Mouse (Mus musculus): ENCODE results near the gene Inpp5a. TPM values are rescaled to one million over a fixed set of nuclear protein-coding genes. Genes with fewer than 3 reads are reported as not detected.
A peak's percentile ranks its signal among the peaks of the same experiment; 100 is the strongest.

Gene Inpp5a
- total and polyA plus RNA-seq, 2 experiments from 2014 or later, result 15.1 to 21.2 TPM

DNA sequence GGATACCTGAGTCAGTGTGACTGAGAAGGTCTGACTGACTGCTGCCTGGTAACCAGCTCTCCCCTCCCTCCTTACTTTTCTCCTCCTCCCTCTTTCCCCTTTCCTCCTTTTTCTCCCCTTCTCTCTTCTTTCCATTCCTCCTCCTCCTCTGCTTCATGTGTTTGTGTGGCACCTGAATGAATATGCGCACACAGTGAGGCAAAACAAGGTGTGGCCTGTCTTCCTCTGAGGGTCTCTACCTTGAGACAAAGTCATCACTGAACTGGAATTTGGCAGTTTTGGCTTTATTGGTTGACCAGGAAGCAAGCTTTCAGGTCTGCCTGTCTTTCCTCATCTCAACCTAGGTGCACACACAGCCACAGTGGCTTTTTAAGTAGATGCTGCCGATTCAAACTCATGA lies 147.9 kb downstream of the Inpp5a start:
- Histone ChIP-seq H3K9me3 (ENCODE audit: low read length) (no peaks in the 10 kb centered on the region), H3K4me1 (ENCODE audit: insufficient read depth, low read length) (no peaks in the 10 kb centered on the region), H3K4me3 (ENCODE audit: low read depth, low read length) (no peak overlapping the region), H3K4me2 (ENCODE audit: low read depth, low read length, poor library complexity, severe bottlenecking) (no peak overlapping the region), H3K9ac (replicated peaks; ENCODE audit: low read length, poor library complexity, severe bottlenecking) (no peak overlapping the region), H3K36me3 (ENCODE audit: insufficient read depth, low read length) (0 out of 2 replicates have a peak, but pooled peaks cover 5% of the 10 kb centered on the region), H3K27ac (ENCODE audit: low read depth, low read length) (no peak overlapping the region), H3K27me3 (ENCODE audit: insufficient read depth, low read length) (peaks cover 23% of the 10 kb centered on the region)
- 95% methylated on average over 2 of the region's 2 CpGs for WGBS
- no peak for TF ChIP-seq CTCF (IDR thresholded peaks at IDR 0.05)
- DNase-seq (ENCODE audit: low spot score), result no peak
- ATAC-seq (ENCODE audit: low FRiP score), result no peak

DNA sequence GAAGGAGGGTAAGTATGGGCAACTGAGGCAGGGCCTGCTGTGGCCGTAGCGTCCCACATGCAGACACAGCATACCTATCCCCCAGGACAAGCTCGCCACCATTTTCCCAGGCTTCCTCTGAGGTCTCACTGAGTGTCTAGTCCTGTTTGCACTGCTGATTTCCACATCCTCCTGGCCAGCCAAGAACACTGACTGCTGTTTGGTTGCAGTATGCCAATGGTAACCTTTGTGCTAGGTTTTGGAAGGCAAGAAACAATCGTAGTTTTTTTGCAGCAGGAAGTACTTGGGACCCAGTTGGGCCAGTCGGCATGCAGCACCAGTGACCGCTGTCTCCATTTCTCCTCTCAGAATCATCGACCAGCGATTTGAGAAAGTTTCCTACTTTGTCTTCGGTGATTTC lies 148.9 kb downstream of the Inpp5a start:
- ATAC-seq (ENCODE audit: low FRiP score), result no peak
- H3K27me3 ChIP-seq (ENCODE audit: insufficient read depth, low read length), result peaks cover 23% of the 10 kb centered on the region

DNA sequence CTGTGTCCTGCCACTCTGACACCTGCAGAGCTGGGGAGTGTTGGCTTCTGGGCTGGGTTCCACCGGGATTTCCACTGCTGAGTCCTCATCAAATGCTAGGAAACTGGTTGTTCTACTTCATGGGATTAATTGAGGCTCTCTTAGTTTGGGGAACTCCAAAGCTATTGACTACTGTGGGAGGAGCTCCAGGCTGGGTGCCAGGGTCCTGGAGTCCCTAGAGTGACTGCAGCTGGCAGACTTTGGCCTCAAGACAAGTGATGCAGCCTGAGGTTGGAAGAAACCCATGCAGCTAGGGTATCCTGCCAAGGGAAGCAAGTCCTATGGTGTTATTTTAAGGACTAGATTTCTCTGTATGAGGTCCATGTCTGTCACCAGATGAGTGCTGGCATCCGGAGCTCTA lies 149.6 kb downstream of the Inpp5a start:
- Histone ChIP-seq H3K9ac (replicated peaks; ENCODE audit: low read length, poor library complexity, severe bottlenecking) (no peak overlapping the region), H3K27me3 (ENCODE audit: insufficient read depth, low read length) (peaks cover 23% of the 10 kb centered on the region), H3K4me1 (ENCODE audit: insufficient read depth, low read length) (no peaks in the 10 kb centered on the region), H3K4me3 (ENCODE audit: low read depth, low read length) (no peak overlapping the region), H3K4me2 (ENCODE audit: low read depth, low read length, poor library complexity, severe bottlenecking) (no peak overlapping the region), H3K36me3 (ENCODE audit: insufficient read depth, low read length) (0 out of 2 replicates have a peak, but pooled peaks cover 2% of the 10 kb centered on the region), H3K27ac (ENCODE audit: low read depth, low read length) (no peak overlapping the region), H3K9me3 (ENCODE audit: low read length) (no peaks in the 10 kb centered on the region)
- DNase-seq (ENCODE audit: low spot score) (peak; percentile 29), ATAC-seq (ENCODE audit: low FRiP score) (no peak)
- TF ChIP-seq CTCF (IDR thresholded peaks at IDR 0.05), result no peak
- 84% methylated on average over 2 of the region's 2 CpGs for WGBS

More for the DNA sequence above, 148.9 kb downstream of the Inpp5a start:
- no peak overlapping the region for H3K9ac ChIP-seq (replicated peaks; ENCODE audit: low read length, poor library complexity, severe bottlenecking)
- H3K27ac ChIP-seq (ENCODE audit: low read depth, low read length), result no peak overlapping the region
- TF ChIP-seq CTCF (IDR thresholded peaks at IDR 0.05), result no peak
- H3K36me3 ChIP-seq (ENCODE audit: insufficient read depth, low read length), result 0 out of 2 replicates have a peak, but pooled peaks cover 4% of the 10 kb centered on the region
- H3K4me1 ChIP-seq (ENCODE audit: insufficient read depth, low read length), result no peaks in the 10 kb centered on the region
- 93% methylated on average over 9 of the region's 9 CpGs for WGBS
- H3K4me2 ChIP-seq (ENCODE audit: low read depth, low read length, poor library complexity, severe bottlenecking), result no peak overlapping the region
- H3K9me3 ChIP-seq (ENCODE audit: low read length), result no peaks in the 10 kb centered on the region
- no peak for DNase-seq (ENCODE audit: low spot score)
- no peak overlapping the region for H3K4me3 ChIP-seq (ENCODE audit: low read depth, low read length)

DNA sequence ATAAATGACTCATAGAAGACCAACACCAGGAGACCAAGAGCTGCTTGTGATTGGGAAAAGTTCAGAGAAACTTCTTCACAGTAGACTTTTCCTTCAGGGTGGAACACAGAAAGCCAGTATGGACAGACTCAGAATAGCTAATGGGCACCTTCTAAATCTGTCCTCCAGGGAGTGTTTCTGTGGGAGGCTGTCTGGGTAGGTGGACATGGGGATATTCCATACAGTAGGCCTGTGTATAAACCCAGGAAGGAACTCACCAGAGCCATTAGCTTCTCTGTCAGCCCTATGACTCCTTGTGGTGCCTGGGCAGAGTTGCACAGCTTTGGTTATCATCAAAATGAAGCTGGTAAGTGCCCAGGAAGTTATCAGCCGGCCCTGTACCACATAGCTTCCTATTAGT lies 151.7 kb downstream of the Inpp5a start:
- Histone ChIP-seq H3K4me1 (ENCODE audit: insufficient read depth, low read length) (peaks cover 10% of the 10 kb centered on the region; the same call in 1 of the 2 replicates), H3K4me2 (ENCODE audit: low read depth, low read length, poor library complexity, severe bottlenecking) (no peak overlapping the region), H3K9ac (replicated peaks; ENCODE audit: low read length, poor library complexity, severe bottlenecking) (no peak overlapping the region), H3K27me3 (ENCODE audit: insufficient read depth, low read length) (peaks cover 15% of the 10 kb centered on the region), H3K27ac (ENCODE audit: low read depth, low read length) (no peak overlapping the region), H3K4me3 (ENCODE audit: low read depth, low read length) (no peak overlapping the region), H3K9me3 (ENCODE audit: low read length) (no peaks in the 10 kb centered on the region), H3K36me3 (ENCODE audit: insufficient read depth, low read length) (0 out of 2 replicates have a peak, but pooled peaks cover 2% of the 10 kb centered on the region)
- WGBS, result 76% methylated on average over 1 of the region's 1 CpGs
- no peak for TF ChIP-seq CTCF (IDR thresholded peaks at IDR 0.05)
- no peak for ATAC-seq (ENCODE audit: low FRiP score)
- DNase-seq (ENCODE audit: low spot score), result no peak

DNA sequence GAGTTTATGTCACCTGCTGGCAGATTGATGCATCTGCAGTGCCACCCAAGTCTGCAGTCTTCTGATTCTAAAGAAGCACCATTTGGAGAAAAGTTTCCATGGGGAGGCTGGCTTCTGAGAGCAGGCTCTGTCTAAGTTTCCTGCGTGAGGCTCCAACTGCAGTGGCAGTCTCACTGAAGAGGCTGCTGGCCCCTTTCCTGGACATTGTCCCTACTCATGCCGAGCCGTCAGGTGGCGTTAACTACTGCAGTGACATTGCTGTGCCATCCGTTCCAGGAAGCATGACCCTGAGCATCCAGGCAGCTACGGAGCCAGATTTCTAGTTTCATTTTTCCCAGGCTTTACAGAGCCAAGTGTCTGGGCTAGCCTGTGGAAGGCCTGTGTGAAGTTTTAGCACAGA lies 152.5 kb downstream of the Inpp5a start:
- Histone ChIP-seq H3K36me3 (ENCODE audit: insufficient read depth, low read length) (0 out of 2 replicates have a peak, but pooled peaks cover 2% of the 10 kb centered on the region), H3K4me1 (ENCODE audit: insufficient read depth, low read length) (peaks cover 10% of the 10 kb centered on the region; the same call in 1 of the 2 replicates), H3K27me3 (ENCODE audit: insufficient read depth, low read length) (peaks cover 10% of the 10 kb centered on the region; the same call in 1 of the 2 replicates), H3K9ac (replicated peaks; ENCODE audit: low read length, poor library complexity, severe bottlenecking) (no peak overlapping the region), H3K9me3 (ENCODE audit: low read length) (no peaks in the 10 kb centered on the region), H3K27ac (ENCODE audit: low read depth, low read length) (no peak overlapping the region), H3K4me3 (ENCODE audit: low read depth, low read length) (no peak overlapping the region), H3K4me2 (ENCODE audit: low read depth, low read length, poor library complexity, severe bottlenecking) (no peak overlapping the region)
- ATAC-seq (ENCODE audit: low FRiP score), result no peak
- peak; percentile 43 for TF ChIP-seq CTCF (IDR thresholded peaks at IDR 0.05)
- DNase-seq (ENCODE audit: low spot score), result no peak
- WGBS, result 85% methylated on average over 6 of the region's 6 CpGs

DNA sequence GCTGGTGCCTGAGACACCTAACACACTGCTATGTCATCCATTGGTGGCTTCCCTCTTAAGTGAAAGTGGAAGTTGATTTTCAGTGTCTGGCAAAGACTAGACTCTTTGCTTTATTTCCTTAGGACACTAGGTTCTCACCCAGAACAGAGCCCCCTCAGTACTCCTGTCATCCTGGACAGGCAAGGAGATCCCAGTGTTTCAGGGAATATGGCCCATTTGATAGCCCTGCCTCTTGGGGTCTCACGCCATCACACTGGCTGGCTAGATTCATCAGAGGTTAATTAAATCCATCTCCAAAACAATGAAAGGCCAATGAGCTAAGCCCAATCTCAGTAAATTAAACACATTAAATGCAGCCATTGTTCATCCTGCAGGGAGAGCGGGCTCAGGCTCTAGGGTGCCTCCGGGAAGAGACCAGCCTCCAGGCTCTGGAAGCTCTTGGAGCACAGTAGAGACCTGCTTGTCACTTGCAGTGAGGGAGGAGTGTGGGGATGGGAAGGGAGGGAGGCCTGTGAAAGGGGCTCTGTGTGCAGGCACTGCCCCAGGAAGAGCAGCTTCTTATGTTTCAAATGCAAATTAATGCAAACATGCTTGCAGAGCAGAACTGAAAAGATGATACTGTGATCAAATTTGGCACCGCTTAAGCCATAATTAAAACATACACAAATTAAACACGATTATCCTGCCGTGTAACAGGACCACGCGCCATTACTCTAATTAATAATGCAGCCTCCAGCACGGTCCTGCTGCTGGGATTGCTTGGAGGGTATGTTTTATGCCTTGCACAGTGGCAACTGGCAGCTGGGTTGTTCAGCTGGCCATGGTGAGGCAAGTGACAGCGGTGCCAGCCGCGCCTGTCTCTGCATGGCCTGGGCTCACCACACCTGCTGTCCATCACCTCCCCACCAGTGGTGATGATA lies 156.1 kb downstream of the Inpp5a start:
- Histone ChIP-seq H3K27me3 (ENCODE audit: insufficient read depth, low read length) (peaks cover 6% of the 10 kb centered on the region), H3K36me3 (ENCODE audit: insufficient read depth, low read length) (0 out of 2 replicates have a peak, but pooled peaks cover 2% of the 10 kb centered on the region), H3K9me3 (ENCODE audit: low read length) (no peaks in the 10 kb centered on the region), H3K4me1 (ENCODE audit: insufficient read depth, low read length) (peaks cover 10% of the 10 kb centered on the region; the same call in 1 of the 2 replicates), H3K9ac (replicated peaks; ENCODE audit: low read length, poor library complexity, severe bottlenecking) (no peak overlapping the region), H3K4me2 (ENCODE audit: low read depth, low read length, poor library complexity, severe bottlenecking) (no peak overlapping the region; the same call in 1 of the 2 replicates), H3K27ac (ENCODE audit: low read depth, low read length) (peak overlapping the region; percentile 47), H3K4me3 (ENCODE audit: low read depth, low read length) (no peak overlapping the region)
- DNase-seq (ENCODE audit: low spot score) (peak; percentile 77), ATAC-seq (ENCODE audit: low FRiP score) (peak; percentile 82)
- TF ChIP-seq CTCF (IDR thresholded peaks at IDR 0.05), result no peak
- WGBS, result 26% methylated on average over 12 of the region's 12 CpGs
